Mouse (Mus musculus): ENCODE data around the gene Ctbp2.

- no peak for TF ChIP-seq ZC3H11A (IDR thresholded peaks at IDR 0.05; ENCODE audit: borderline replicate concordance, low read depth, low read length)
- TF ChIP-seq ZNF384 (IDR thresholded peaks at IDR 0.05; ENCODE audit: low read depth, low read length) = no peak
- no peak for TF ChIP-seq HCFC1 (IDR thresholded peaks at IDR 0.05; ENCODE audit: borderline replicate concordance, insufficient read depth, low read length)
- TF ChIP-seq MAFK (IDR thresholded peaks at IDR 0.05; ENCODE audit: insufficient read depth, low read depth, low read length) = no peak
Measured at GRCm38 (mm10) chr7:133171403-133172032, 47.4 kb upstream of the Ctbp2 start.
